Mouse (Mus musculus) liver, adult 2 months (tissue): ENCODE measurements around the gene Spin1.

Experiments
- CTCF ChIP-seq: fragments of 200-500 bp; IDR thresholded peaks from 2 replicates; pipeline ENCODE4 v1.5.1; 2011; ENCODE audit warnings: low read depth, low read length, control low read depth
- POLR2A ChIP-seq: fragments of 200-500 bp; IDR thresholded peaks from 2 replicates; pipeline ENCODE4 v1.6.1; 2011; ENCODE audit warnings: low read length, control low read depth; ENCODE audit not compliant: insufficient read depth; ENCODE audit errors: extremely low read depth

- no peak for TF ChIP-seq CTCF
- TF ChIP-seq POLR2A = no peak
Measured at GRCm38 (mm10) chr13:51093430-51093829, 7.2 kb upstream of the Spin1 start.
